Mouse (Mus musculus): ENCODE data around the gene Klk1b24. TPM values are rescaled to one million over a fixed set of nuclear protein-coding genes. Genes with fewer than 3 reads are reported as not detected.
A peak's percentile ranks its signal among the peaks of the same experiment; 100 is the strongest.
"Not testable (repeated sequence)": the region's sequence is repeated elsewhere in the genome, so short reads cannot be mapped to it uniquely, and the experiment has no call there.

Klk1b24 gene
- not detected for total RNA-seq (2021)
- long read RNA-seq, experiment 1 = 0 reads
- long read RNA-seq, experiment 2 = 0 reads

- H3K27ac ChIP-seq; intact Hi-C loops (cut with DNase I); H3K4me3 ChIP-seq: not testable (repeated sequence)
- DNase-seq = peak; percentile 27
These were observed at the start of gene Klk1b24 for GRCm38 (mm10) chr7:44187936-44188335. Gene Klk1b24, plus strand, starts transcription at chr7:44188236.

GRCm38 (mm10) chr7:44179299-44180045 lies 8.6 kb upstream of the Klk1b24 start:
- no peak overlapping the region for H3K27ac ChIP-seq
- no peak for DNase-seq
- no peak for TF ChIP-seq CTCF (IDR thresholded peaks at IDR 0.05)

GRCm38 (mm10) chr7:44186516-44186915 lies 1.5 kb upstream of the Klk1b24 start:
- H3K4me3 ChIP-seq; H3K27ac ChIP-seq; intact Hi-C loops (cut with DNase I); DNase-seq: not testable (repeated sequence)

More at GRCm38 (mm10) chr7:44179299-44180045, 8.6 kb upstream of the Klk1b24 start:
- H3K4me3 ChIP-seq = no peak overlapping the region
- intact Hi-C loops (cut with DNase I) = no loop called here

DNA sequence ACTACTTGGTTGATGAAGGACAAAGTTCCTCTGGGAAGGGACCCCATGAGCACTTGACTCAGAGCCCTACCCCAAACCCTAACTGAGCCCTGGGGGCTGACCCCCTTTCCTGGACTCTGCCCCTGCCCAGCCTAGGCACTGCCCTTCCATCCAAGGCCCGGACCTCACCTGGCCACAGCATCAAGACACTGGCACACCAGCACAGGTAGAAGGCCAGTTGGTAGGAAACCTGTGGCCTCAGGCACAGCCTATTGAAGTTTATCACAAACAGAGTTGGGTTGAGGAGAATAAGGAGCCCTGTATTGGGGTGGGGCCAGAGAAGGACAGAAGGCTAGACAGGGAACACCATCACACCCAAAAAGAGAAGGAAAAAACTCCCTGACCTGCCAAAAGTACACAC lies 5.4 kb downstream of the Klk1b24 start:
- intact Hi-C loops (cut with DNase I); DNase-seq; H3K27ac ChIP-seq; H3K4me3 ChIP-seq: not testable (repeated sequence)

DNA sequence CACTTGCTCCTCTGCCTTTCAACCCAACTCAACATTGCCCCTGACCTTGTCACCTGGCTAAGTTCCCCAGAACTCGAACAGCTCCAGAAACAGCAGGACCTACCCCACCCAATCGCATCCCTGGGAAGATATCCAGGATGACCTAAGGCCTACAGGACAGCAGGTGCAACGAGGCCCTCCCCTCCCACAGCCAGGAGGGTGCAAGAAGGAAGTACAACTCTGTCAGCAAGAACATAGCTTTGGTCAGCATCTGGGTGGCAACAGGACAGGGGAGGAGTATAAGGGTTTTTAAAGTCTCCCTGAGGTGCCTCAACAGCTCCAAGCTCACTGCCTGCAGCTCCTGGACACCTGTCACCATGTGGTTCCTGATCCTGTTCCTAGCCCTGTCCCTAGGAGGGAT lies 9.9 kb downstream of the Klk1b24 start, which contains the start of gene Klk1b3:
TSS of gene Klk1b3 (plus strand) at position 301 of the 400 bp plus-strand sequence.
- no peak within 1 kb of the TSS for H3K4me3 ChIP-seq
- H3K27ac ChIP-seq = no peak within 1 kb of the TSS
- intact Hi-C loops (cut with DNase I) = no loop called here
- DNase-seq = no peak
- TF ChIP-seq CTCF (IDR thresholded peaks at IDR 0.05) = no peak

GRCm38 (mm10) chr7:44207135-44207534 lies 19.1 kb downstream of the Klk1b24 start, which contains the start of gene Klk1b4:
Gene Klk1b4, plus strand, starts transcription at chr7:44207435.
- intact Hi-C loops (cut with DNase I); H3K27ac ChIP-seq; DNase-seq; H3K4me3 ChIP-seq: not testable (repeated sequence)

DNA sequence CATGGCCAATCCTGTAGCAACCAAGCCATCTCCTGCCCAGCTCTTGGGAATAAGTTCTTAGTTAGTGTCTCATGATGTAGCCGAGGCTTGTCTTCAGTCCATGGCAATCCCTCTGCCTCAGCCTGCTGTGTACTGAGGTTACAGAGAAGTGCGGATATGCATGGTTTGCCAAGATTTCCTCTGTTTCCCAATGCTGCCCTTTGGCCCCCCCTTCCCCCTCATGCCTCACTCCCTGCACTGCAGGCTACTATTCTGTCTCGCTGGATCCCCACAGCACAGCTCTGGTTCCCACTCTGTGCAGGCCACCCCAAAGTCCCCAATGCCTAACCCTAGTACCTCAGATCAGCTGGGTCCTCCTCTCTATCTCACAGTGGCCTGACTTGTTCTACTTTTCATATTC lies 20.3 kb downstream of the Klk1b24 start:
- DNase-seq = no peak
- intact Hi-C loops (cut with DNase I) = no loop called here
- no peak for TF ChIP-seq CTCF (IDR thresholded peaks at IDR 0.05)

GRCm38 (mm10) chr7:44215645-44216044 lies 27.6 kb downstream of the Klk1b24 start, which contains the start of gene Klk1b5:
Gene Klk1b5, plus strand, starts transcription at chr7:44215945.
- intact Hi-C loops (cut with DNase I) = no loop called here
- H3K4me3 ChIP-seq = no peak within 1 kb of the TSS
- TF ChIP-seq CTCF (IDR thresholded peaks at IDR 0.05) = no peak
- no peak within 1 kb of the TSS for H3K27ac ChIP-seq
- DNase-seq = no peak

More for the DNA sequence above, 20.3 kb downstream of the Klk1b24 start:
- H3K4me3 ChIP-seq = no peak overlapping the region
- no peak overlapping the region for H3K27ac ChIP-seq

GRCm38 (mm10) chr7:44221601-44222000 lies 33.6 kb downstream of the Klk1b24 start:
- H3K4me3 ChIP-seq; DNase-seq; H3K27ac ChIP-seq; intact Hi-C loops (cut with DNase I): not testable (repeated sequence)

DNA sequence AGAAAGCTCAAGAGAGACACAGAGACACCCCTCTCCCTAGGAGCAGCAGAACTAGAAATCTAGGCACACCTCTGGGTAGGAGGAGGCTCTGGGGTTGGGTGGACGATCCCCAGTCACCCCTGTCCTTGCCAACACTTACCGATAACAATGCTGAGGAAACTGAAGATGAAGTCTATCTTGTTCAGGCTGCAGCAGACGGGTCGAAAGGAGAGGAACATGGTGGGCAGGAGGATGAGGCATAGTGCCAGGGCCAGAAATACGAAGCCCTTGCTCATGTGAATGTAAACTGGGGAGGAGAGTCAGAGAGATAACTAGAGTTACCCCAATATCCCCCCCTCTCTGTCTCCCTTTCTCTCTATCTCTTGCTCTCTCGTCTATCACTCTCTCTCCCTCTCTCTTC lies 34.3 kb downstream of the Klk1b24 start:
- H3K4me3 ChIP-seq; intact Hi-C loops (cut with DNase I); DNase-seq; H3K27ac ChIP-seq: not testable (repeated sequence)

DNA sequence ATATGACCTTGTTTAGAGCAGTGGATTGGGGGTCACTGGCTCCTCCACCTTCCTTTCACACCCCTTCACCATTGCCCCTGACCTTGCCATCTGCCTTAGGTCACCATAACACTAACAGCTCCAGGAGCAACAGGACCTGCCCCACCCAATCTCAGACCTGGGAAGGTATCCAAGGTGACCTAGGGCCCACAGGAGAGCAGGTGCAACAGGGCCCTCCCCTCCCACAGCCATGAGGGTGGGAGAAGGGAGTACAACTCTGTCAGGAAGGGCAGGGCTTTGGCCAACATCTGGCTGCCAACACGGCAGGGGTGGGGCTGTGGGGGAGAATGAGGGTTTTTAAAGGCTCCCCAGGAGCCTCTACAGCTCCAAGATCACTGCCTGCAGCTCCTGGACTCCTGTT lies 37.0 kb downstream of the Klk1b24 start, which contains the start of gene Klk1:
TSS of gene Klk1 (plus strand) at position 285 of the 400 bp plus-strand sequence.
- Histone ChIP-seq H3K4me3 (no peak within 1 kb of the TSS), H3K27ac (no peak within 1 kb of the TSS)
- no peak for TF ChIP-seq CTCF (IDR thresholded peaks at IDR 0.05)
- intact Hi-C loops (cut with DNase I) = no loop called here
- DNase-seq = no peak

GRCm38 (mm10) chr7:44235909-44236308 lies 47.9 kb downstream of the Klk1b24 start, which contains the start of gene Gm36864:
Gene Gm36864, plus strand, starts transcription at chr7:44236177.
- intact Hi-C loops (cut with DNase I) = no loop called here
- no peak for TF ChIP-seq CTCF (IDR thresholded peaks at IDR 0.05)
- Histone ChIP-seq H3K4me3 (no peak within 1 kb of the TSS), H3K27ac (no peak within 1 kb of the TSS)
- no peak for DNase-seq

DNA sequence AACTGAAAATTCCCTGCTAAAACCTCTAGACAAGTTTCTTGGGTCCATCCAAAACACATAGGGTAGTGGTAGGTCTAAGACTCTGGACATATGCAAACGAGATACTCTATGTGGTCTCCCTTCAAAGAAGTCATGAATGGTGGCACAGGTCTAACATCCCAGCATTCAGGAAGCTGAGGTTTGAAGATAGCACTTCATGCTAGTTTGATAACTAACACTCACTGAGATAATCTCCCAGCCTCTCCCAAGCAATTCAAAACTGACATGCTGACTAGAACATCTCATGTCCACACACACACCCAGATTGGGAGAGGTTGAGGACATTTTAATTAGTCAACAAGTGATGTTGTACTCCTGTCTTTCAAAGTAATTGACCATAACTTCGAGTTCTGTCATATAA lies 51.9 kb downstream of the Klk1b24 start:
- no peak overlapping the region for H3K27ac ChIP-seq
- intact Hi-C loops (cut with DNase I) = no loop called here
- TF ChIP-seq CTCF (IDR thresholded peaks at IDR 0.05) = no peak
- no peak overlapping the region for H3K4me3 ChIP-seq
- DNase-seq = no peak

DNA sequence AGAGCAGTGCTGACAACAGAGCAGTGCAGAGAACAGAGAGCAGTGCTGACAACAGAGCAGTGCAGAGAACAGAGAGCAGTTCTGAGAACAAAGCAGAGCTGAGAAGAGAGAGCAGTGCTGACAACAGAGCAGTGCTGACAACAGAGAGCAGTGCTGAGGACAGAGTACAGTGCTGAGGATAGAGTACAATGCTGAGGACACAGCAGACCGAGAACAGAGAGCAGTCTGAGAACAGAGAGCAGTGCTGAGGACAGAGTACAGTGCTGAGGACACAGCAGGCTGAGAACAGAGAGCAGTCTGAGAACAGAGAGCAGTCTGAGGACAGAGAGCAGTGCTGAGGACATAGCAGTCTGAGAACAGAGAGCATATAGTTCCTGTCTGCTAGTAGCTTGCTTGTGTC lies 52.7 kb downstream of the Klk1b24 start:
- no peak for TF ChIP-seq CTCF (IDR thresholded peaks at IDR 0.05)
- intact Hi-C loops (cut with DNase I) = no loop called here
- H3K27ac ChIP-seq = no peak overlapping the region

More for the DNA sequence above, 52.7 kb downstream of the Klk1b24 start:
- no peak overlapping the region for H3K4me3 ChIP-seq
- DNase-seq = no peak

Measured in gastrocnemius, adult 2 months (tissue).